Mouse (Mus musculus): ENCODE measurements around the gene Tbc1d10a. TPM values are rescaled to one million over a fixed set of nuclear protein-coding genes. Genes with fewer than 3 reads are reported as not detected.

Gene Tbc1d10a
- 10 to 100 TPM; 18.6 to 24.7 (median 21.9) TPM for total RNA-seq (2022)

DNA sequence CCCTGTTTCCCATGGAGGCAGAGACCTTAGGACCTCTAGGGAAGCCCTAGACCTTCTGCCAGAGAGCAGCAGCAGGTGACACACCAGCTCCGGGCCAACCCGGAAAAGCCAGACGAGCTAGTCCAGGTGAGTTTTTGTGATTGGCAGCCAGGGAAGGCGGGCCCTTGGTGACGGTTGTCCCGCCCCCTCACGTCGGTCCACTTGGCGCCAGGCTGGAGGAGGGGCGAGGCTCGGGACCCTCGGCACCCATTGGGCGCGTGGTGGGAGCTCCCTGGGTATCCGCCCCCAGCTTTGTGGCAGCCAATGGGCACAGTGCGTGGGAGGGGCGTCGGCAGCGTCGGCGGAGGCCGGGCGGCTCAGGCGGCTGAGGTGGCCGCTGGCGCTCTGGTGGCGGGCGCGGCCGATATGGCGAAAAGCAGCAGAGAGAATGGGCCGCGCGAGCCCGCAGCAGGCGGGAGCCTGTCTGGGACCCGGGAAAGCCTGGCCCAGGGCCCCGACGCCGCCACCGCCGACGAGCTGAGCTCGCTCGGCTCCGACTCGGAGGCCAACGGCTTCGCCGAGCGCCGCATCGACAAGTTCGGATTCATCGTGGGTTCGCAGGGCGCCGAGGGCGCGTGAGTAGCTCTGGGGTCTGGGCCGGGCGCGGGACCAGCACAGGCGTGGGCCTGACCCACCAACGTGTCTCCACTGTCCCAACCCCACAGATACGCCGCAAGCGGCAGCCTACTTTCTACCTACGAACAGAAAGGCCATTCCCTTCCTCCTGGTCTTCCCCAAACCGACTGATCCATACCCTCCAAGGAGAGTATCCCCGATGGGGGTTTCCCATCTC lies at the start of gene Tbc1d10a:
TSS of gene Tbc1d10a (plus strand) at position 304 of the 832 bp plus-strand sequence.
- DNase-seq = peak; percentile 98

GRCm38 (mm10) chr11:4138964-4139363 lies 47.6 kb upstream of the Tbc1d10a start:
- DNase-seq = no peak

DNA sequence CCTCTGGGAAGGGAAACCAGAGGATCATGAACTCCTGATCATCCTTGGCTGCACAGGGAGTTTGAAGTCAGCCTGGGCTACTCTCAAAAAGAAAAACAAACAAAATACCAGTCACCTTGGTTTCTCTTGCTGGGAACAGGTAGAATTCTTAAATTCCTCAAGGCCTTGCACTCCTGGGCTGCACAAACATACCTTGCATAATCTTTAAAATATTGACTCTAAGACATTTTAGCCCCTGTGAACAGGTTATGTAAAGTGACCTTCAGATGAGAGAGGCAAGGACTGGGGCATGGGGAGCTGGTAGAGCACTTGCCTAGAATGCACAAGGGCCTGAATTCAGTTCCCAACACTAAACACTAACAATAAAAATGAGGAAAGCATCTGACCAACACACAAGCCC lies 45.1 kb upstream of the Tbc1d10a start:
- no peak for DNase-seq

DNA sequence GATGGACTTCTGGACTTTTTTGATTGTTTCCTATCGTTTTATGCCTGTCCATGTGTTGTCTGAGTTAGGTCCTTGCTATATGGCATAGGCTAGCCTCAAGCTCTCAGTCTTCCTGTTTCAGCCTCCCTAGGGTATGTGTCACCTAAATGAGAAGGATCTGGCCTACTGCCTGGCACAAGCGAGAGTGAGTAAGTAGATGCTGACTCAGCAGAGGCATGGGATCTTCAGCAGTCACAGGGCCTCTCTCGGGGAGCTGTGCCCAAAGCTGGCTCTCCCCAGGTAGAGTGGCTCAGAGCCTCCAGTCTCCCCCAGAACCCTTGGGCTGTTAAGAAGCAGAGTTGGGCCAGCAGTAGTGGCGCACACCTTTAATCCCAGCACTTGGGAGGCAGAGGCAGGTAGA lies 44.2 kb upstream of the Tbc1d10a start:
- no peak for DNase-seq

DNA sequence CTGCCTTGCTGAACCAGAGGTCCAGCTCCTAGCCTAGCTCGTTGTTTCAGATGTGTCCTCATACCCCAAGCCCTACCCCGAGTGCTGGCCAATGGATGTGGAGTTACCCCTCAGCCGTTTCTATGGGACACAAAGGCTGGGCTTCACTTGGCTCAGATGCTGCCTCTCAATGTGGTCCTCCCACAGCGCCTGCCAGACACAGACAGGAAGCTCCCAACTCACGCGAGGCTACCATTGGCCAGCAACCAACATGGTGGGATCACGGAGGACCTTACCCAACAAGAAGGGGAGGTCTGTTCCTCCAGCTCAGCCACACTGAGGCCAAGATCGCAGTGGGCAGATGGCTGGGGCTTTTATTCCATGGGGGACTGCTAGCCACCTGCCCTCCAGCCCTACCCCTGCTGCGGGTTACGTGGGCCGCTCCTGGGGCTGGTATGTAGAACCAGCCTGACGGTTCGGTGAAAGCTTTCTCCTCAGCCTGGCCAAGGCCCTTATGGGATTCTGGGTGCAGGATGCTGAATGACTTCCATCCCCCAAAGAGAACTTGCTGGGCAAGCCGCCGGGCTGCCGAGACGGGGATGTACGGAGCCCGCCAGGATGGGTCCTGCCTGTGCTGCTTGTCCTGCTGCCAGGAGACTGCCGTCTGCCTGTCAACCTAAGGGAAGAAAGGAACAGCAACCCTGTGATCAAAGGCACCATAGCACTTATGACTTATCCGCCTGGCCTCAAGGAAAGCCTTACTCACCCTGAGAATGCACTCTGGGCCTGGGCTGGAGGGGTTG lies 43.1 kb upstream of the Tbc1d10a start:
- DNase-seq = no peak

DNA sequence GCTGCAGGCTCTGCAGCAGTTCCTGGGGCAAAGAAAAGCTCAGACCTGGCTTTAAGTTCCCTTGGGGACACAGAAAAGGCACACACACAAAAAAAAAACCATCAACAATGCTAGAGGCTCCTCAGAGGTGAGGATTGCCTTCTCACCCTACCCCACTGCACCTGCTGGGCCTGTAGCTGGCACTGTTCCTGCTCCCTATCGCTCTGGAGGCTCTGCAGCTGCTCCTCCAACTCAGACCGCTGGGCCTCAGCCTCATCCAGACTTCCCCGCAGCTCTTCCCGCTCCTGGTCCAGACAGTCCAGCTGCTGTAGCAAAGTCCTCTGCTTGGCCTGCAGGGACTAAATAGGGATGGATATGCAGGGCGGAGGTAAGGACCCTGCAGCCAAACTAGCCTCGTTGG lies 40.2 kb upstream of the Tbc1d10a start:
- DNase-seq = no peak

GRCm38 (mm10) chr11:4147098-4147497 lies 39.5 kb upstream of the Tbc1d10a start:
- no peak for DNase-seq

GRCm38 (mm10) chr11:4148120-4148519 lies 38.5 kb upstream of the Tbc1d10a start:
- no peak for DNase-seq

- no peak for DNase-seq
These were observed 37.9 kb upstream of the Tbc1d10a start for GRCm38 (mm10) chr11:4148536-4149156.

GRCm38 (mm10) chr11:4149886-4150285 lies 36.7 kb upstream of the Tbc1d10a start:
- DNase-seq = no peak

DNA sequence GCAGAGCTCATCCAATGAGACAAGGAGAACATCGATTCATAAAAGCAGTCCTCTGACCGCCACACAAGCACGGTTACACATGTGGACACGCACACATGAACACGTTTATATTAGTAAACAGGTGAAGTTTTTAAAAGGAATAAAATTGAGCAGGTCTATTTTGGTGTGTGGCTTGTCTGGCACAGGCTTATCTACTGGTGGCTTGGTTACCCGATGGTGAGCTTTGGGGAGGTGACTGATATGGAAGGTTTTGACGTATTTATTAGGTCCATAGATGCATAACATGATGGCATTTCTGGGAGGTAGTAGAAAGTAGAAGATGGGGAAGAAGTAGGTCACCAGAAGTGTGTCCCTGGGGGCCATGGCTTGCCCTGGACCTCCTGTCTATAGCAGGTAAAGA lies 32.9 kb upstream of the Tbc1d10a start:
- no peak for DNase-seq

- DNase-seq = no peak
These were observed 30.9 kb upstream of the Tbc1d10a start for GRCm38 (mm10) chr11:4155641-4156040.

DNA sequence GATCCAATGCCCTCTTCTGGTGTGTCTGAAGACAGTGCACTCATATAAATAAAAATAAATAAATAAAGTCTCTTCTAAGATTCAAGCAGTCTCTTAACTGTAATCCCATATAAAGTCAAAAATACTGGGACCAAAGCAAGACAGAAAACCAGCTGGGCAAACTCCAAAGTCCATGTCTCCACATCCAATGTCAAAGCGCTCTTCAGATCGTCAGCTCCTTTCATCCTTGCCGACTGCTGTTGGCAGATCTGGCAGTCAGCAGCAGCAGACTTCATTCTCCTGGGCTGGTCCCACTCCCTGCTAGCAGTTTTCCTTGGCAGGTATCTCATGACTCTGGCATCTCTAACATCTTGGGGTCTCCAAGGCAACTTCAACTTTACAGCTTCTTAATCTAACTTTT lies 27.9 kb upstream of the Tbc1d10a start:
- DNase-seq = no peak

- DNase-seq = peak; percentile 91
These were observed 26.5 kb upstream of the Tbc1d10a start, which contains the start of the genes Ccdc157 and Sf3a1 for GRCm38 (mm10) chr11:4159808-4160708. TSS of gene Ccdc157 (minus strand) at chr11:4160293. TSS of gene Sf3a1 (plus strand) at chr11:4160350.

GRCm38 (mm10) chr11:4160758-4161480 lies 25.7 kb upstream of the Tbc1d10a start:
- DNase-seq = no peak

DNA sequence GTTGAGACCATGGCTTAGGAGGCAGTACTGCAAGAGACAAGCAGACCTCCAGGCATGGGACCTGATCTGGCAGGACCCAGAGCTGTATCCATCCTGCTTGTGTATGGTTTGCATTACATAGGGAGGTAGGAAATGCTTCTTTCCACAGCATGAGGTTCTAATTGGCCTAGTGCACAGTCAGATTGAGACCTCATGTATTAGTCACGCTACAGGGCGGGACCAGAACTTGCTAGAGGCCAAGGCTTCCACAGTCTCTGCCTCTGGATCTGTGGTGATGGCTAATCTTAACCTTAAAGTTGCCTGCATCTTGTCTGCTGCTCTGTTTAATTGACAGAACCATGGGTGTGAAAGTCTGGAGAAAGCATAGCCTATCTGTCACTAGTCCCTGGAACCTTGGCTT lies 21.9 kb upstream of the Tbc1d10a start:
- no peak for DNase-seq

- peak; percentile 37 for DNase-seq
These were observed 20.0 kb upstream of the Tbc1d10a start for GRCm38 (mm10) chr11:4166467-4167090.

GRCm38 (mm10) chr11:4174586-4174985 lies 12.0 kb upstream of the Tbc1d10a start:
- DNase-seq = peak; percentile 50

DNA sequence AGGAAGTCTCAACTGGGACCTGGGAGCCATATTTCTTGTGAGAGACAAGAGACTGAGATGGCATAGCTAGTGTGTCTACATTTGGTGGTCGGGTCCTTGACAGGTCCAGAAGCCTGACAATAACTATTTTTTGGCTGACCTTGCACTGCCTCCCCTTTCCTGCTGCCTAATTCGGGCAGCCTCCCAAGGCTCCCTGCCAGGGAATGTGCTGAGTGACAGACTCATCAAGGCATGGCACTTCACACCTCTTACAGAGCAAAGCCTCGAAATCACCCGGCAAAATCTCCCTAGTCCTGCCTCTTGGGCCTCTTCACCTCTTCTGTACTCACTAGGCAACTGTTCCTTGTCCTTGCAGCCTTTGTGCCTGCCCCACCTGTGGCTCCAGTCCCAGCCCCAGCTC lies 8.9 kb upstream of the Tbc1d10a start:
- DNase-seq = no peak

DNA sequence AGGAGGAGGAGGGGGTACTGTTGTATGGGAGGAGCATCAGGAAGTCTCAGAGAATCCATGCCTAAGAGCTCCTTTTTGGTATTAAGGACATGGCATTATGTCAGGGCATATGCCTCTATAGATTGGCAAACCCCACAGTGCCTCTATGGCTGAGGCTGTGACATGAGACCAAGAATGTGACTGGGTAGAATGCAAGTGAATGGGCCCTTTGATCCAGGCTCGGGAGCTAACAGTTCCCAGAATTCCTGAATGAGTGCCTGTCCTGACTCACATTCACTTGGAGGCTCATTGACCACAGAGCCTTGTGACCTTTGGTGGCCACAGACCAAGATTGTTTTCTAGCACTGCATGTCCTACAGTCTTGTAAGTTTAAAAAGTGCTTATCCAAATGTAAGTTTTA lies 4.5 kb upstream of the Tbc1d10a start:
- DNase-seq = no peak

DNA sequence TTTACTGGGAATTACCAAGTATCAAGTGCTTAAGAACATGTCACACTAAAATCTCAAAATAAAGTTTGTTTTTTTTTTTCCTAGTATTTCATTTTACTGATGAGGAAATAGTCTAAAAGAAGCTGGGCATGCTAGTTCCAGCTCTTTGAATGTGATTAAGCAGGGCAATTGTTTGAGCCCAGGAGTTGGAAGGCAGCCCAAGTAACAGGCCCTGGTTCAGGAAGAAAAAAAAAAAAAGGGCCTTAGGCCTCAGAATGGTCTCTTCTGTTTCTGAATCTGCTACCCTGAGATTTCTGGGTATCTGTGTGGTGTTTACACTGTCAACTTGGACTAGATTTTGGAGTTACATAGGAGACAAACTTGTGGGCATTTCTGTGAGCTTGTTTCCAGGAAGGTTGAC lies 3.1 kb upstream of the Tbc1d10a start:
- no peak for DNase-seq
